Mouse (Mus musculus) T-helper 17 cell (primary cell): ENCODE results near the gene Olfr104-ps.

Experiments used
- in situ Hi-C, 2 experiments: fragments of 300-600 bp; cut with MboI, MseI; formaldehyde crosslinking; loops; 1 replicate in 1 of 2; 2 replicates in 1 of 2; pipeline ENCODE4 v1.15.1; 2025; ENCODE audit warnings: high pct_unique_total_duplicates in 2 of 2

The Olfr104-ps gene

GRCm38 (mm10) chr17:37359282-37359681, at the start of gene Olfr104-ps:
Olfr104-ps (plus strand) TSS chr17:37359582.
- in situ Hi-C loops, result no loop called here

- in situ Hi-C loops, result no loop called here
Observed at GRCm38 (mm10) chr17:37310146-37310699, 49.2 kb upstream of the Olfr104-ps start.

GRCm38 (mm10) chr17:37316954-37317353, 42.4 kb upstream of the Olfr104-ps start, which contains the start of gene Olfr102:
Olfr102 (minus strand) TSS chr17:37317054.
- in situ Hi-C loops, result no loop called here

GRCm38 (mm10) chr17:37339598-37339997, 19.8 kb upstream of the Olfr104-ps start, which contains the start of gene Olfr103:
Olfr103 (minus strand) TSS chr17:37339698.
- in situ Hi-C loops, result no loop called here

- in situ Hi-C loops, result no loop called here
Observed at GRCm38 (mm10) chr17:37378733-37379132, 19.4 kb downstream of the Olfr104-ps start, which contains the start of gene Olfr105-ps. Olfr105-ps (plus strand) TSS chr17:37379033.

GRCm38 (mm10) chr17:37390093-37390492, 30.7 kb downstream of the Olfr104-ps start, which contains the start of gene Olfr106-ps:
Olfr106-ps (plus strand) TSS chr17:37390393.
- in situ Hi-C loops, result no loop called here

- in situ Hi-C loops, result no loop called here
Observed at GRCm38 (mm10) chr17:37398926-37399325, 39.5 kb downstream of the Olfr104-ps start, which contains the start of gene Olfr107. Olfr107 (plus strand) TSS chr17:37399226.

- in situ Hi-C loops, result no loop called here
Observed at GRCm38 (mm10) chr17:37413380-37413779, 54.0 kb downstream of the Olfr104-ps start.
